Mouse (Mus musculus): ENCODE measurements around the gene Tcp10b.
"Not testable (repeated sequence)": the region's sequence is repeated elsewhere in the genome, so short reads cannot be mapped to it uniquely, and the experiment has no call there.

- not testable (repeated sequence) for TF ChIP-seq CTCF (IDR thresholded peaks at IDR 0.05; ENCODE audit: low read depth, low read length); POLR2A (IDR thresholded peaks at IDR 0.05; ENCODE audit: borderline replicate concordance, low read depth, low read length)
These were observed 45.7 kb downstream of the Tcp10b start for GRCm38 (mm10) chr17:13106563-13106962.

All from bone marrow macrophage, adult 2 months (primary cell).